Mouse (Mus musculus) olfactory bulb, adult 2 months (tissue): ENCODE data around the gene Adamtsl5.

Source experiments
- CTCF ChIP-seq: fragments of 200-500 bp; IDR thresholded peaks from 2 replicates; pipeline ENCODE4 v1.5.1; 2012; ENCODE audit warnings: low read depth, mild to moderate bottlenecking, low read length, moderate library complexity; ENCODE audit not compliant: insufficient read depth
- POLR2A ChIP-seq: fragments of 200-500 bp; IDR thresholded peaks from 2 replicates; pipeline ENCODE4 v1.6.1; 2012; ENCODE audit warnings: mild to moderate bottlenecking, low read depth, low read length, moderate library complexity; ENCODE audit not compliant: insufficient read depth

DNA sequence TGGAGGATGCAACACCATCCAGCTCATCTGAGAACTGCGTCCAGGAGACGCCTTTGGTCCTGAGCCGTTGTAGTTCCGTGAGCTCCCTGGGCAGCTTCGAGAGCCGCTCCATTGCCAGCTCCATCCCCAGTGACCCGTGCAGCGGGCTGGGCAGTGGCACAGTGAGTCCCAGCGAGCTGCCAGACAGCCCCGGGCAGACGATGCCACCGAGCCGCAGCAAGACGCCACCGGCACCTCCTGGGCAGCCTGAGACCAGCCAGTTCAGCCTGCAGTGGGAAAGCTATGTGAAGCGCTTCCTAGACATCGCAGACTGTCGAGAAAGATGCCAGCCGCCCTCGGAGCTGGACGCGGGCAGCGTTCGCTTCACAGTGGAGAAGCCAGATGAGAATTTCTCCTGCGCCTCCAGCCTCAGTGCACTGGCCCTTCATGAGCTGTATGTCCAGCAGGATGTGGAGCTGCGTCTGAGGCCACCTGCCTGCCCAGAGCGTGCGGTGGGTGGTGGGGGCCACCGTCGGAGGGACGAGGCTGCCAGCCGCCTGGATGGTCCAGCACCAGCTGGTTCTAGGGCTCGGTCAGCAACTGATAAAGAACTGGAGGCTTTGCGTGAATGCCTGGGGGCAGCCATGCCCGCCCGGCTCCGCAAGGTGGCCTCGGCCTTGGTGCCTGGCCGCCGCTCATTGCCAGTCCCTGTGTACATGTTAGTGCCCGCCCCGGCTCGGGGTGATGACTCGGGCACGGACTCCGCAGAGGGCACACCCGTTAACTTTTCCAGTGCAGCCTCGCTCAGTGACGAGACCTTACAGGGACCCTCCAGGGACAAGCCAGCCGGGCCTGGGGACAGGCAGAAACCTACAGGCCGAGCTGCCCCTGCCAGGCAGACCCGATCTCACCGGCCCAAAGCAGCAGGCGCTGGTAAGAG is 35.4 kb downstream of the Adamtsl5 start:
- TF ChIP-seq CTCF, result no peak
- TF ChIP-seq POLR2A, result no peak
